Mouse (Mus musculus): ENCODE measurements around the gene 2610001J05Rik. TPM values are rescaled to one million over a fixed set of nuclear protein-coding genes. Genes with fewer than 3 reads are reported as not detected.

2610001J05Rik gene
- 110 TPM for polyA plus RNA-seq (2017; shearing (Covaris generic))

DNA sequence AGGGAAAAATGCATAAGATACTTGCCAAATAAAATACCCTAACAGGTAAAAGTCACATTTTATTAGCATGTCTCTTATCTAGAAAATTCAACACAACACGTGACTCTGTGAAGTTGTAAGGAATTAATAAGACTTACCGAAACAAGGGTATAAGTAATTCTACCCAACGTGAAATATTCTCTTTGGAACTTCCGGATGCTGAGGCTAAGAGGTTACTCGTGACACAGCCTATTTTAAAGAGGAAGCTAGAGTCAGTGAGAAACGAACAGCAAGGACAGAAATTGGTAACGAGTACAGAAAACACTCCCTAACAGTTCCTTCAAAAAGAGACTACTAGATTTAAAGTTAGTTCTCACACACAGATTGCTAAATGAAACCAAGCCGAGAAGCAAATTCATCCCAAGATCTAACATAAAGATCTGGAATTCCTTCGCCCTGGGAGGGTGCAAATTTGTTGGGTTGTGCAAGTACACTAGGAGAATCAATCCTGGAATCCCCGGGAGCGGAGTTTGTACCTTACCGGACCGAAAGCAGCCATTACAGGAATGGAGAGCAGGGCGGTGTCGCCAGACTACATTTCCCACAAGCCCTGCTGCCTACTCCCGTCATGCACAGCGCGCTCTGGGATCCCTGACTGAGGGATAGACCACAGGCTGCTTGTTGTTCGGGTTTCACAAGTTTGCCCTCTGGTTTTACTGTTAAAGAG is at the start of gene 2610001J05Rik:
Gene 2610001J05Rik, minus strand, starts transcription at position 600 of the 706 bp plus-strand sequence.

GRCm38 (mm10) chr6:13839345-13840054 is 31.8 kb downstream of the 2610001J05Rik start, which contains the start of gene Gpr85:
Gene Gpr85 (minus strand): TSS chr6:13839942.

Other genes with a start within 250 kb of the 2610001J05Rik start
- 5.0 TPM for gene Bmt2, start 193.6 kb downstream of the 2610001J05Rik start, polyA plus RNA-seq (2017; shearing (Covaris generic))
- gene Gpr85, start 31.6 kb downstream of the 2610001J05Rik start, polyA plus RNA-seq (2017; shearing (Covaris generic)) = not detected